12 mouse cellular contexts compared by ENCODE assay signal in the genomic region with DNA sequence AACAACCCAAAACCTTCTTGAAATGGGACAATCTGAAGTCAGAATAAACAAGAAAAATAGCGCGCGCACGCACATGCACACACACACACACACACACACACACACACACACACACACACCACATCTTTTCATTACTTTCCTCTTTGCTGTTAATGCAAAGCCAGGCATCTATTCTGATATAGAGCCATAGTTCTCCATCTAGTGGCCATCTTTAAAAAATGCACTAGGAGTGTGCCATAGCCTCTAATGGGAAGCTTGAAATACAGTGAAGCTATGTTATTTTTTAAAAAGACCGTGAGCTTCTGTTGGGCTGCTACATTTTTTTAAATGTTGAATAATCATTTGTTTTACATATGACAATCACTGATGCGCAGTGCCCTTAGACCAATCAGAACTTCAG. TPM values are rescaled to one million over a fixed set of nuclear protein-coding genes. Genes with fewer than 3 reads are reported as not detected.
DNase-seq lines count a peak whose midpoint lies in the region; ATAC-seq and TF ChIP-seq lines count a peak whose summit lies in the region.
"Had no signal": no experiment of that assay in that cellular context is flagged by ENCODE, and none has a peak within 500 bp of the region (broad histone marks: within the 10 kb centered on the region; RNA-seq: fewer than 3 reads in every experiment).

No protein-coding gene starts in this region.

- H3K36me3 ChIP-seq in kidney, postnatal 0 days (ENCODE audit: insufficient read depth, low read length): no peaks in the 10 kb centered on the region
- no peaks in the 10 kb centered on the region for H3K36me3 ChIP-seq in kidney, embryonic 14.5 days (ENCODE audit: control insufficient read depth, insufficient read depth, low read length)
- H3K36me3 ChIP-seq in MEL (ENCODE audit: control insufficient read depth in 1 of 2, insufficient read depth in 2 of 2, low read length in 2 of 2): no peaks in the 10 kb centered on the region
- no peaks in the 10 kb centered on the region for H3K36me3 ChIP-seq in forebrain, embryonic 16.5 days (ENCODE audit: control insufficient read depth, insufficient read depth)

- WGBS in kidney, postnatal 0 days: 59% methylated on average over 6 of the region's 6 CpGs
- WGBS in kidney, embryonic 14.5 days: 52% methylated on average over 6 of the region's 6 CpGs
- WGBS in forebrain, embryonic 16.5 days: 46% methylated on average over 6 of the region's 6 CpGs

- no peak for TF ChIP-seq POLR2A in MEL (IDR thresholded peaks at IDR 0.05; ENCODE audit: control insufficient read depth in 1 of 2, insufficient read depth in 1 of 2, low read depth in 1 of 2, low read length in 2 of 2, poor library complexity in 1 of 2)

- TF ChIP-seq EP300 in MEL (IDR thresholded peaks at IDR 0.05; ENCODE audit: low read depth in 1 of 2, low read length in 2 of 2): no peak

- no peaks in the 10 kb centered on the region for H3K4me1 ChIP-seq in kidney, postnatal 0 days (replicated peaks; ENCODE audit: insufficient read depth, low read length)
- H3K4me1 ChIP-seq in kidney, embryonic 14.5 days (ENCODE audit: control insufficient read depth, insufficient read depth, low read length): no peaks in the 10 kb centered on the region
- no peaks in the 10 kb centered on the region for H3K4me1 ChIP-seq in MEL (ENCODE audit: control insufficient read depth in 1 of 2, insufficient read depth in 2 of 2, low read length in 2 of 2)
- H3K4me1 ChIP-seq in forebrain, embryonic 16.5 days (replicated peaks; ENCODE audit: control insufficient read depth, insufficient read depth, low read length): no peaks in the 10 kb centered on the region; the same call in 1 of the 2 replicates

- no peak overlapping the region for H3K27ac ChIP-seq in kidney, postnatal 0 days
- H3K27ac ChIP-seq in kidney, embryonic 14.5 days (ENCODE audit: low read depth, low read length): no peak overlapping the region
- H3K27ac ChIP-seq in MEL (ENCODE audit: control insufficient read depth, low read depth, low read length): no peak overlapping the region
- no peak overlapping the region for H3K27ac ChIP-seq in forebrain, embryonic 16.5 days (ENCODE audit: low read length)

- no peak overlapping the region for H3K9ac ChIP-seq in kidney, postnatal 0 days (ENCODE audit: low read depth, low read length)
- no peak overlapping the region for H3K9ac ChIP-seq in kidney, embryonic 14.5 days (ENCODE audit: low read depth, low read length)
- no peak overlapping the region for H3K9ac ChIP-seq in MEL (ENCODE audit: control insufficient read depth, low read depth, low read length, poor library complexity, severe bottlenecking)
- H3K9ac ChIP-seq in forebrain, embryonic 16.5 days (replicated peaks; ENCODE audit: low read depth, low read length): no peak overlapping the region

- ATAC-seq in kidney, postnatal 0 days (replicated peaks; ENCODE audit: low FRiP score, low read depth): no peak
- no peak for ATAC-seq in kidney, embryonic 14.5 days (ENCODE audit: low FRiP score, low TSS enrichment)
- ATAC-seq in forebrain, embryonic 16.5 days: peak; percentile 82
- no peak for ATAC-seq in activated CD4-positive, CD25-positive, alpha-beta regulatory T cell, adult 4 months
- no peak for ATAC-seq in monocyte, adult 5-6 weeks (replicated peaks; ENCODE audit: insufficient number of reproducible peaks, low FRiP score, low TSS enrichment, poor library complexity, severe bottlenecking)

- no peak overlapping the region for H3K4me3 ChIP-seq in kidney, postnatal 0 days (replicated peaks; ENCODE audit: low read depth, low read length)
- no peak overlapping the region for H3K4me3 ChIP-seq in kidney, embryonic 14.5 days (ENCODE audit: low read length)
- no peak overlapping the region for H3K4me3 ChIP-seq in MEL (ENCODE audit: control insufficient read depth in 1 of 2, insufficient read depth in 1 of 2, low read depth in 2 of 2, low read length in 2 of 2)
- H3K4me3 ChIP-seq in forebrain, embryonic 16.5 days (replicated peaks; ENCODE audit: low read length): no peak overlapping the region

- H3K9me3 ChIP-seq in kidney, postnatal 0 days (replicated peaks; ENCODE audit: low read length): no peaks in the 10 kb centered on the region
- H3K9me3 ChIP-seq in kidney, embryonic 14.5 days (ENCODE audit: control insufficient read depth, low read length): no peaks in the 10 kb centered on the region
- H3K9me3 ChIP-seq in MEL (replicated peaks; ENCODE audit: insufficient read depth, low read length): no peaks in the 10 kb centered on the region
- H3K9me3 ChIP-seq in forebrain, embryonic 16.5 days (ENCODE audit: control insufficient read depth, low read length): no peaks in the 10 kb centered on the region

- DNase-seq in kidney, postnatal 0 days (ENCODE audit: low spot score): peak; percentile 74
- peak; percentile 15 for DNase-seq in A20 (ENCODE audit: low read depth, low spot score)
- DNase-seq in MEL (ENCODE audit: low read depth, low spot score): peak; percentile 21
- DNase-seq in thymus, postnatal 10 days (ENCODE audit: low spot score in 2 of 2): no peak
- DNase-seq: adrenal gland, adult 2 months had no signal

- H3K27me3 ChIP-seq in kidney, postnatal 0 days (ENCODE audit: insufficient read depth, low read length): no peaks in the 10 kb centered on the region
- H3K27me3 ChIP-seq in kidney, embryonic 14.5 days (ENCODE audit: control insufficient read depth, insufficient read depth, low read length): no peaks in the 10 kb centered on the region
- H3K27me3 ChIP-seq in MEL (ENCODE audit: control insufficient read depth in 1 of 2, insufficient read depth in 2 of 2, low read length in 2 of 2): no peaks in the 10 kb centered on the region
- no peaks in the 10 kb centered on the region for H3K27me3 ChIP-seq in forebrain, embryonic 16.5 days (replicated peaks; ENCODE audit: control insufficient read depth, insufficient read depth, low read length)

- no peak overlapping the region for H3K4me2 ChIP-seq in kidney, postnatal 0 days (ENCODE audit: low read length)
- no peak overlapping the region for H3K4me2 ChIP-seq in kidney, embryonic 14.5 days (replicated peaks; ENCODE audit: low read depth, low read length)
- H3K4me2 ChIP-seq in forebrain, embryonic 16.5 days (ENCODE audit: low read length): no peak overlapping the region

- no peaks in the 10 kb centered on the region for H3K79me2 ChIP-seq in MEL (ENCODE audit: control insufficient read depth, insufficient read depth, low read length, poor library complexity)

- peak; percentile 29 for TF ChIP-seq RAD21 in MEL (IDR thresholded peaks at IDR 0.05; ENCODE audit: low read depth, low read length)

- TF ChIP-seq CTCF in kidney, postnatal 0 days (IDR thresholded peaks at IDR 0.05; ENCODE audit: low read depth): peak; percentile 63
- peak in 2 of 3 experiments; percentile 12 to 50; a peak in 3 of 6 replicates for TF ChIP-seq CTCF in MEL (IDR thresholded peaks at IDR 0.05 in 2 of 3, conservative IDR thresholded peaks at IDR 0.05 in 1 of 3; ENCODE audit: control insufficient read depth in 1 of 3, insufficient read depth in 1 of 3, low read depth in 2 of 3, low read length in 3 of 3, poor library complexity in 1 of 3, severe bottlenecking in 1 of 3)

TF ChIP-seq in MEL, 35 proteins besides CTCF, POLR2A, EP300 and RAD21:
- TF ChIP-seq UBTF (IDR thresholded peaks at IDR 0.05; ENCODE audit: borderline replicate concordance, insufficient read depth, low read depth, low read length) (no peak), SMC3 (IDR thresholded peaks at IDR 0.05; ENCODE audit: low read depth, low read length) (peak; percentile 46)
TF ChIP-seq in MEL: peak in this region for 1.

RNA-seq across cellular contexts. Expression of gene Gm6268, which starts 7.8 kb away (rescaled TPM):
- polyA plus RNA-seq in kidney, postnatal 0 days (2015; fragmentation: Nextera tagmentation; extraction: Ambion mirVana): not detected in 2 replicates
- polyA plus RNA-seq in kidney, embryonic 14.5 days (2014; fragmentation: Nextera tagmentation; extraction: Ambion mirVana): not detected in 2 replicates
- not detected in 2 replicates for total RNA-seq in MEL (2012; rRNA removed)
- not detected for polyA plus RNA-seq in MEL (2012; ENCODE audit: insufficient read depth in 1 of 2, insufficient read length in 2 of 2, low read depth in 1 of 2, low replicate concordance in 2 of 2, missing spikeins in 1 of 2)
- polyA plus RNA-seq in forebrain, embryonic 16.5 days (2015; fragmentation: Nextera tagmentation; extraction: Ambion mirVana): not detected in 2 replicates
- not detected for polyA plus RNA-seq in activated CD4-positive, CD25-positive, alpha-beta regulatory T cell, adult 4 months (2017; shearing (Covaris generic))
- total RNA-seq in monocyte, adult 5-6 weeks (2017): not detected in 3 replicates
- total RNA-seq: adrenal gland, adult 2 months had no signal
- polyA plus RNA-seq: adrenal gland, adult 2 months; heart, embryonic 16.5 days; limb, embryonic 11.5 days; spleen, adult 2 months had no signal

Comparison
In these comparisons a context has a peak if more than half of its experiments do, and no peak if none do; other contexts are left out.
1. DNase-seq: peak in kidney, postnatal 0 days (single experiment), A20 (single experiment) and MEL (single experiment); none in thymus, postnatal 10 days (0 of 2).